Mouse (Mus musculus): ENCODE results near the gene Ccdc103. TPM values are rescaled to one million over a fixed set of nuclear protein-coding genes. Genes with fewer than 3 reads are reported as not detected.
A peak's percentile ranks its signal among the peaks of the same experiment; 100 is the strongest.

Gene Ccdc103
- polyA plus RNA-seq, 1 experiment from 2014 or later, result 0.97 TPM

DNA sequence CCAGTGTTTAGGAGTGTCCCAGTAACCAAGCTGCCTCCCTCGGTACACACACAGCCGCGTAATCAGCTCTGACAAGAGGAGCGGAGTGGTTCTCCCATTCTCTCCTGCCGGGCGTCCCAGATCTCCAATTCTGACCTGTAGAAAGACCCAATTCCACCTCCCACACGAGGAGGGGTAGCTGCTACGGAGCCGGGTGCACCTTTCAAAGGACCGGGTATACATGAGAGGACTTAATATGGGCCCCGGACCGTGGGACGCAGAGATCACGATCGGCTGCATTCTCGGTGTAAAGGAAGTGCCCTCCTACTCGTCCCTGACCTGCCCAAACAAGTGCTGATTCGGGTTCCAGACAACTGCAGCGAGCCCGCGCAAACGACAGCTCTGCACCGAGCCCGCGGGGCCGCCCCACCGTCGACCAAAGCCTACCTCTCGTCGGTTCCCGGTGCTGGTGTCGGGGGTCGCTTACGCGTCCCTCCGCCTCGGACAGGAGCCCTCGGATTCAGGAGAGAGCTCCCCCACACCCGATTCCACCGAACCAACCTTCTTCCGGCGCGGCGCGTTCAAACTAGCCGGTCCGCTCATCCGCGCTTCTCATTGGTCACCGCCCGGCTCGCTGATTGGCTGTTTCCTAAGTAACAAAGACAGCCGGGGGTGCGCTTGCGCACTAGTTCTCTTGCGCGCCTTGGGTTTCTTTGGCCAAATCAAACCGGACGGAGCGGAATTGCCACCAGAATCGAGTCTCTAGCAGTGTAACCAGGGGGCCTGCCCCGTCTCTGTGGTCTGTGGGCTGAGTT lies 43.8 kb downstream of the Ccdc103 start, which contains the start of gene Kif18b:
Kif18b (minus strand) TSS at position 568 of the 794 bp plus-strand sequence.
- H3K4me3 ChIP-seq, result peak within 1 kb of the TSS; percentile 79

GRCm38 (mm10) chr11:102925351-102925717 lies 44.3 kb downstream of the Ccdc103 start:
- Histone ChIP-seq H3K27me3 (replicated peaks) (peaks cover 12% of the 10 kb centered on the region; the same call in 1 of the 2 replicates), H3K4me3 (peak overlapping the region; percentile 79), H3K9ac (peak overlapping the region; percentile 86), H3K4me2 (peak overlapping the region; percentile 79), H3K36me3 (peaks cover 31% of the 10 kb centered on the region), H3K27ac (peak overlapping the region; percentile 98), H3K9me3 (replicated peaks) (no peaks in the 10 kb centered on the region), H3K4me1 (peaks cover 42% of the 10 kb centered on the region)
- under 1% methylated on average over 10 of the region's 10 CpGs for WGBS (ENCODE audit: insufficient replicate concordance)
- peak; percentile 60 for ATAC-seq

More for the DNA sequence above, 43.8 kb downstream of the Ccdc103 start, which contains the start of gene Kif18b:
- Histone ChIP-seq H3K36me3 (peaks cover 36% of the 10 kb centered on the region), H3K9ac (peak within 1 kb of the TSS; percentile 86), H3K27me3 (replicated peaks) (0 out of 2 replicates have a peak, but pooled peaks cover 8% of the 10 kb centered on the region), H3K4me2 (peak within 1 kb of the TSS; percentile 79), H3K9me3 (replicated peaks) (no peaks in the 10 kb centered on the region), H3K4me1 (peaks cover 42% of the 10 kb centered on the region), H3K27ac (peak within 1 kb of the TSS; percentile 98)
- peak; percentile 91 for ATAC-seq
- WGBS (ENCODE audit: insufficient replicate concordance), result under 1% methylated on average over 62 of the region's 62 CpGs

DNA sequence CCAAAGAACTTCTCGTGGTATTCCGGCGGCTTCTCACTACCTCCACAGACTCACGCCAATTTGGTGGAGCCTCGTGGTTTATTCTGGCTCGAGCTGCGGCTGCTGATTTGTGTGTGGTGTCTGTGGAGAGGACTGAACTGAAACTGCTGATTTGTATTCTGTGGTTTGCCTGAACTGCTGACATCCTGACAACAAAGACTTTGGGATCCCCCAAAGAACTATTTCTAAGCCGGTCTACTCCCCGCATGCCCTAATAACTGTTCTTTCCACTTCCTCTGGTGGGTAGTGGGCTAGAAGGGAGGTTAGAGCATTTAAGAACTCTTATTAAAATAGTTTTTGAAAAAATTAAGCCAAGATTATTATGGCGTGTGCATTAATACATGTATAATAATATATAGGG lies 49.7 kb downstream of the Ccdc103 start:
- H3K4me3 ChIP-seq, result no peak overlapping the region
- no peak overlapping the region for H3K4me2 ChIP-seq
- no peak for ATAC-seq
- 66% methylated on average over 10 of the region's 10 CpGs for WGBS (ENCODE audit: insufficient replicate concordance)
- peaks cover 10% of the 10 kb centered on the region; the same call in 1 of the 2 replicates for H3K4me1 ChIP-seq
- no peak overlapping the region for H3K27ac ChIP-seq
- H3K9me3 ChIP-seq (replicated peaks), result no peaks in the 10 kb centered on the region
- H3K27me3 ChIP-seq (replicated peaks), result peaks cover 58% of the 10 kb centered on the region
- no peaks in the 10 kb centered on the region for H3K36me3 ChIP-seq
- no peak overlapping the region for H3K9ac ChIP-seq

Other genes with a start within 250 kb of the Ccdc103 start
- 0.20 and 0.26 TPM in 2 replicates for gene Meioc, start 217.5 kb upstream of the Ccdc103 start, polyA plus RNA-seq (2016; fragmentation: Nextera tagmentation; extraction: Ambion mirVana)
- 26.9 and 27.5 TPM in 2 replicates for gene Ccdc43, start 183.4 kb upstream of the Ccdc103 start, polyA plus RNA-seq (2016; fragmentation: Nextera tagmentation; extraction: Ambion mirVana)
- 0.48 and 0.71 TPM in 2 replicates for gene Adam11, start 119.8 kb upstream of the Ccdc103 start, polyA plus RNA-seq (2016; fragmentation: Nextera tagmentation; extraction: Ambion mirVana)
- gene Gjc1, start 61.5 kb upstream of the Ccdc103 start, polyA plus RNA-seq (2016; fragmentation: Nextera tagmentation; extraction: Ambion mirVana), result 8.7 and 9.5 TPM in 2 replicates
- not detected in 2 replicates for gene Higd1b, start 45.4 kb upstream of the Ccdc103 start, polyA plus RNA-seq (2016; fragmentation: Nextera tagmentation; extraction: Ambion mirVana)
- 192 and 196 TPM in 2 replicates for gene Eftud2, start 219 bp upstream of the Ccdc103 start, polyA plus RNA-seq (2016; fragmentation: Nextera tagmentation; extraction: Ambion mirVana)
- not detected in 2 replicates for gene Fam187a, start 4.0 kb downstream of the Ccdc103 start, polyA plus RNA-seq (2016; fragmentation: Nextera tagmentation; extraction: Ambion mirVana)
- 7.3 and 7.6 TPM in 2 replicates for gene Gfap, start 19.7 kb downstream of the Ccdc103 start, polyA plus RNA-seq (2016; fragmentation: Nextera tagmentation; extraction: Ambion mirVana)
- 12.4 and 14.0 TPM in 2 replicates for gene Kif18b, start 43.9 kb downstream of the Ccdc103 start, polyA plus RNA-seq (2016; fragmentation: Nextera tagmentation; extraction: Ambion mirVana)
- gene C1ql1, start 65.5 kb downstream of the Ccdc103 start, polyA plus RNA-seq (2016; fragmentation: Nextera tagmentation; extraction: Ambion mirVana), result 0.72 and 0.75 TPM in 2 replicates
- 47.9 and 54.8 TPM in 2 replicates for gene Nmt1, start 147.0 kb downstream of the Ccdc103 start, polyA plus RNA-seq (2016; fragmentation: Nextera tagmentation; extraction: Ambion mirVana)
- 41.0 and 41.7 TPM in 2 replicates for gene Dcakd, start 147.1 kb downstream of the Ccdc103 start, polyA plus RNA-seq (2016; fragmentation: Nextera tagmentation; extraction: Ambion mirVana)
- 0.74 and 0.79 TPM in 2 replicates for gene Plcd3, start 220.5 kb downstream of the Ccdc103 start, polyA plus RNA-seq (2016; fragmentation: Nextera tagmentation; extraction: Ambion mirVana)
- gene Acbd4, start 220.5 kb downstream of the Ccdc103 start, polyA plus RNA-seq (2016; fragmentation: Nextera tagmentation; extraction: Ambion mirVana), result 40.6 and 46.1 TPM in 2 replicates
- gene Hexim1, start 235.0 kb downstream of the Ccdc103 start, polyA plus RNA-seq (2016; fragmentation: Nextera tagmentation; extraction: Ambion mirVana), result 2.4 and 3.0 TPM in 2 replicates

All from liver, embryonic 12.5 days (tissue).